Mouse (Mus musculus): ENCODE results near the gene Ap2b1.
"Not testable (repeated sequence)": the region's sequence is repeated elsewhere in the genome, so short reads cannot be mapped to it uniquely, and the experiment has no call there.

The Ap2b1 gene

GRCm38 (mm10) chr11:83298225-83299195, at the start of gene Ap2b1:
Ap2b1 (plus strand) TSS chr11:83299024.
- DNase-seq (ENCODE audit: low read depth, low spot score): peak; percentile 95

DNA sequence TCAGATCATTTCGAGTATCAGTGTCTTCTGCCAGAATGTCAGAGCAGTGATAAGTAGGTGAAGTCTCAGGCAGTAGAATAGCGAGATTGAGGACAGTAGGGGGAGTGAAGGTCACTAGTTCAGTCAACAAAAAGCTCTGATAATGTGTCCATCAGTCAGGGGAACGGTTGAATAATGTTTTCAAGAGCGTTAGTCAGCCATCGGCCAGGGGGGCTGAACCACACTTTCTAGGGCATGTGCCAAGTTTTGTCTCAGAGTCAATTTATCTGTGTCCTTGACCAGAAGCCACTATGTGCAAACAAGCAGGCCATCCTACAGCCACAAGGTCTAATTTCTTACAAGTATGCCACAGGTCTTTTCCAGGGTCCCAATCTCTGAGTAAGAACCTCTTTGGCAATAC, 41.6 kb upstream of the Ap2b1 start:
- DNase-seq (ENCODE audit: low read depth, low spot score): not testable (repeated sequence)

DNA sequence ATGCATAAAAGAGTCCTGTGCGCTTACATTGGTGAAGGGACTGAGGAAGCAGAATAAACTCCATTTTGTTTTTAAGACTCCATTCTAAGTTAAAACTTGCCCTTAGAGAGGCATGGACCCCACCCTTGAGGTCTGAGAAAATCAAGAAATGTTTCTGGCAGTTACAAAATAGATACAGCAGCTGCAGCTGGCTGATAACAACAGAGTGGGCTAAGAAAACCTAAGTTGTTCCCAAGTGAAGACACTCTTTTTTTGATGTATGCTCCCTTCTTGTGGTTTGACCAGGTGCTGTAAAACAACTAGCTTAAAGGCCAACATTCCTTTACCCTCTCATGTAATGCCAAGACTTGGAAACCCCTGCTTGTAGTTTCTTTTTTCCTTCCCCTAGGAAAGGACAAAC, 36.2 kb upstream of the Ap2b1 start:
- DNase-seq (ENCODE audit: low read depth, low spot score): no peak

DNA sequence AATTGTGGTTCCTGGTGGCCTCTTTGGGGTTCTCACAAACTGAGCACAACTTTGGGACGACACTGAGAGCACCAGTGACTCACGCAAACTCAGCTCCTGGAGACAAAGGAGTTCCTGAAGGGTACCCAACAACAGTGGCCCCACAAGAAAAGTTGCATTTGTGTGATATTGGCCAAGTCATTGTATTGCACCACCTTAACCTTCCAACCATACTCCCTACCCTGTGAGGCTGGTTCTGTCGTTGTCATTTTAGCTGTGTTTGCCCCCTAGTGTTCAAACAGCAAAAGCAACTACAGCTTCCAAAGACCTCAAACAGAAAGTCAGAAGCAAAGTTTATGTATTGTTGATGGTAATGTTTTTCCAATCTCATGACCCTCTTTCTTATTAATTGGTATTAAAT, 35.7 kb upstream of the Ap2b1 start:
- peak; percentile 47 for DNase-seq (ENCODE audit: low read depth, low spot score)

GRCm38 (mm10) chr11:83270842-83271150, 28.0 kb upstream of the Ap2b1 start:
- no peak for DNase-seq (ENCODE audit: low read depth, low spot score)

DNA sequence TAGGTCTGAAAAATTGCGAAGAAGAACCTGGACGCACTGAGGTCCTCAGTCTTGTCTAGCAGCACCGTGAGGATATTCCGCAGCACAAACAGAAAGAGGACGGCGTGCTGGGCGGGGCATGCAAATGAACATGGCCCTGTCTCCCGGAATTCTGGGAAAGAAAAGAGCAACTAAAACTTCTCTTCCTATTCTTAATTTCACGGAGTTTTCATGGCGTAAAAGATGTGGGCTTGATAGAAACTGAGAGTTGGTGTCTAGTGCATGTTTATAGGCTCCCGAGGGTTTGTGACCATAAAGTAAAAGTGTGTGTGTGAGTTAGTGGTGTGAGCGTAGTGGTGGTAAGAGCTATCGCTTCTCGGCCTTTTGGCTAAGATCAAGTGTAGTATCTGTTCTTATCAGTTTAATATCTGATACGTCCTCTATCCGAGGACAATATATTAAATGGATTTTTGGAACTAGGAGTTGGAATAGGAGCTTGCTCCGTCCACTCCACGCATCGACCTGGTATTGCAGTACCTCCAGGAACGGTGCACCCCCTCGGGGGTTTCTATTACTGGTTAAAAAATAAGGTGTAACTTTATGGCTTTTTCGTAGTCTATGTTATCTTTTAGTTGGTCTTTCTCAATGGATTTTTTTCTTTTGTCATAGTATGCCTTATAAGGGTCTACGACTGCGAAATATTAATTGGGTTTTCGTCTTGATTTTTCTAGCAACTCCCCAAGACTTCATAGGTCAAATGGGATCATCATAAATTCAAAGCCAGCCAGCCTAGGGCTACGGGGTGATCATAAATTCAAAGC, 27.5 kb upstream of the Ap2b1 start:
- peak; percentile 88 for DNase-seq (ENCODE audit: low read depth, low spot score)

DNA sequence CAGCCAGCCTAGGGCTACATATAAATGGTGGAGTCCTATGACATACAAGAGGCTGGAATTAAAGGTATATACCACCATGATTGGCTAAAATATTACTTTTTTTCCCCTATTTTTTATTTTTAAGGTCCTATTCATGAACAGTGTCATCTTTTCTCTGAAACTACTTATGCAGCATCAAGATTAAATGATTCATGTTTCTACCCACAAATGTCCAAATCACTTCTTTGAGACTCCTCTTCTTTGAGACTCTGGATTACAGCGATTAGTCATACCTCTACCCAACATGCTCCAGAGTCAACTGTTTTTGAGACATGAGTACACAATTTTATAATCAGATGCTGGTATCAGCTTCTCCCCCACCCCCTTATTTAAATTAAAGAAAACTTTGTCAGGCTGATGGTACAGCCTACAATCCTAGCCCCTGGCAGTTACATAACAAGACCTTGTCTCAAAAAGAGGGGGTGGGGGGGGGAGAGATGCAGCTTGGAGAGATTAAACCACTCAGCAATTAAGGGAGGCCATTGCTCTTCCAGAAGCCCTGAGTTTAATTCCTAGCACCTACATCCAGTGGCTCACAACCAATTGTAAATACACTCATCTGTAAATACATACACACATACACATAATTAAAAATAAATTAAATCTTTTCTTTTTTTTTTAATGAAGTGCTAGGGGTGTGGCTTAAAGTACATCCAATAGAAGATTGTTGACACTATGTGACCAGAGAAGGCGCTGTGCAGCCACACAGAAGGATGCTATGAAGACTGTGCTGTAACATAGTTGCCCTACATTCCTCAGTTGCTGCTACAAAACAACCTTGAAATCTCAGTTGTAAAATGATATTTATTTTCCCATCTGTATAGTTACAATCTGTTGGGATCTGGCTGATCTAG, 26.6 kb upstream of the Ap2b1 start:
- peak; percentile 58 for DNase-seq (ENCODE audit: low read depth, low spot score)

DNA sequence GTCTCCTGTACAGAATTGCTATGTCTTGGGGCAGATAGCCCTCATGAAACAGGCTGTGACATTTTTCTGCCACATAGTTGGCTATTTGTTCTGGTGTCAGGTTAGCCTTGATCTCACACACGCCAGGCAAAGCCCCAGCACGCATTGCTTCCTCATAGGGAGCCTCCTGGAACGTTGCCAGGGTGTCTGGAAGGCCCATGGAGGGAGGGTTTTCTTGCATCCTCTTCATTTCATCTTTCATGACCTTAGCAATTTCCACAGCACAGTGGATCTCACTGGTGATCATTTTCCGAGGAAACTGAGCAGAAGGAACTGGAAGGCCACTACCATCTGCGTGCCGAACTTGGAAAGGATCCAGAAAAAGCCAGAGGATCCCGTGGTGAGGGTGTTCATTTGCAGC, 22.6 kb upstream of the Ap2b1 start:
- DNase-seq (ENCODE audit: low read depth, low spot score): no peak

- DNase-seq (ENCODE audit: low read depth, low spot score): no peak
Observed at GRCm38 (mm10) chr11:83279024-83279423, 19.8 kb upstream of the Ap2b1 start.

- no peak for DNase-seq (ENCODE audit: low read depth, low spot score)
Observed at GRCm38 (mm10) chr11:83279691-83280090, 19.1 kb upstream of the Ap2b1 start.

DNA sequence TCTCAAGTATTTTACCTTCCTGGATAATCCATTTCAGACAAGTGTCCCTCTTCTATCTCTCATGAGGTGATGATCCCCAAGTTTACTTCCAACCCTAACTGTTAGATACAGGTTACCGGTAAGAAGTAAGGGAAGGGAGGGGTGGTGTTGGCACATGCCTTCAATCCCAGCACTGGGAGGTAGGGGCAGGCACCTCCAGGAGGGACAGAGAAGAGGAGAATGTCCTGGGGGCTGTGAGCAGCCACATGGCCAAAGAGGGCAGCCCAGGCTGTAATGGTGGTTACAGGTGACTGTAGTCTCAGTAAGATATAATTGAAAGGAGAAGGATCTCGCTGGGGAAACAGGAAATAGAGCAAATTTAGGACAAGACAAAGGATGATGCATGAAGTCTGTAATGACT, 16.7 kb upstream of the Ap2b1 start:
- DNase-seq (ENCODE audit: low read depth, low spot score): no peak

DNA sequence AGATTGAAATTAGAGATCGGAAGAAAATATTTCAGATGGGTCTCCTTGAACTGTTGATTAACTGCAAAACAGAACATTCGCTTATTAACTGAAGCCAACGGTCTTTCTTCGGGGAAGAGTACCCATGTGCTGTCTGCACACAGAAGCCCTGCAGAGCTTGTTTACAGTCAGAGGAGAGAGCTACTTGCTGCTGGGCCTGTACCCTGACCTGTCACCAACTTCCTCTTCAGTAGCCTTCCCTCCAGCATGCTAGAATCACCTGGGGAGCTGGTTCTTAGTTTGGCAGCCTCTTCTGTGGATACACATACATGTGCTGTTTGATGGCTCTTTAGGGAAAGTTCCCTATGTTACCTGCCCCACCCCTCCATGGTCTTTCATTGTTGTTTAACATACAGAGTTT, 13.2 kb upstream of the Ap2b1 start:
- no peak for DNase-seq (ENCODE audit: low read depth, low spot score)

DNA sequence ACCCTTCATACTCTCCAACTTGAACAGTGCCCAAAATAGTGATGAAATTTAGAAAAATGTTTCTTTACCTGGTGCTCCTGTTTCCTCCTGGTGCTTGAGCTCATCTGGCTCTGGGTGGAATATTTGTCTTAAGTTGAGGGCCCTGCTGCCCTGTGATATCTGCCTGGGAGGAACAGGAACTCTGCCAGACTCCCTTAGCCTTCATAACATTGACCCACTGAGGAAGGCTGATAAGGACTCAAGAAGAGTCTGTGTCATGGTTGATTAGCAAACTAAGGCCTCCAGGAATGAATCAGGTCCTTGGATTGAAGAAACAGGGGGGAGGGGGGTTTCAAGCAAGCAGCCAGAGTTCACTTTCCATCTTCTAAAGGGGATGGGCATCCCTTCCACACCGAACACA, 12.3 kb upstream of the Ap2b1 start, which contains the start of gene Slfn14:
Gene Slfn14 (minus strand): TSS at position 161 of the 400 bp plus-strand sequence.
- DNase-seq (ENCODE audit: low read depth, low spot score): no peak

GRCm38 (mm10) chr11:83289036-83289435, 9.8 kb upstream of the Ap2b1 start:
- no peak for DNase-seq (ENCODE audit: low read depth, low spot score)

GRCm38 (mm10) chr11:83289633-83290032, 9.2 kb upstream of the Ap2b1 start:
- DNase-seq (ENCODE audit: low read depth, low spot score): no peak

DNA sequence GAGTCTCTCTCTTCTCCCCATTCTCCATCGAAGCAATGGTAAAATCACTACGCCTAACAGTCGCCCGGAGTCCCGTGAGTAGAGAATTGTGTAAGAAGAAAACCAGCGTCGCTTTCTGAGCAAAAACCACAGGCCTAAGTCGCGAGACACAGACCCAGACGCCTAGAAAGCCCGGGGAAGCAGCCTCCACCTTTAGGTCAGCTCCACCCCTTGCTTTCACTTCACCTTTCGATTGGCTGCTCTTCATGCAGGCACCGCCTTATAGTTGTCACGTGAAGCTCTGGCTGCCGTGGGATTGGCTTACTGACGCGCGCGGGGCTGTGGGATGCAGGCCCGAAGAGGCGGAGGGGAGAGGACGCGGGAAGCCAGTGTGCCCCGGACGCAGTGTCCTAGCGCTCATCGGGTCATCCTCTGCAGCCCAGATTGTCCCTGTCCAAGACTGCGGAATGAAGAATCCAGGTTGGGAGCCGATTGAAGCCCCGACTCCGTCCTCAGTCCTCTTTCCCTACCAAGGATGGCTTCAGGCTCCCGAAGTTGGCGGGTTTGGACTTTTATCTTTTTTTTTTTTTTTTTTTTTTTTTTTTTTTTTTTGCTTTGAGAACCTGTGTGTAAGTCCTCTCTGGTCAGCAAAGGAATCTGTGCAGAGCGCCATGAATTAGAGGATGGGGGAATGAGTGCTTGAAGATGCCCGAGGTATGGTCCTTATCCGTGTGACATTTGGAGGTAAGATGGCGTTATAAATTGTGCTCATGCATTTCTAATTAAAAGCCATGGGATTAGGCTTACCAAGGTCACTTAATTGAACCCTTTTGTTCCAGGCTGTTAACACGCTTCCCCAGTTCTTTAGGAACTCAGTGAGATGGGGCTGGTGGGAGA, 7.2 kb upstream of the Ap2b1 start:
- peak; percentile 97 for DNase-seq (ENCODE audit: low read depth, low spot score)

DNA sequence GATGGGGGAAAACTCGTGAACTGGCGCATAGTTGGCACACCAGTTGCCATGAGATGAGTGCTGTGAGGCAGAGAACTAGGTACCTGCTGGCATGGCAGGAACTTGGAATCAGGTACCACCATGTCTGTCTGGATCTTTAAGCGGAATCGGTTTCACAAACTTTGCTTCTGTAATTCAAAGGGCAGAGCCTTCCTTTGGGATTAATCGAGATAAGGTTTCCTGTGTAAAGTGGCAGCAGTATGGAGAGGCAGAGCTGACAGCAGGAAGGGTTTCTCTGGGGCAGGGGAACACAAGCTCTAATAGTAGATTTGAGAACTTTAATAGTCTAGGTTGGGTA, 6.6 kb upstream of the Ap2b1 start:
- peak; percentile 14 for DNase-seq (ENCODE audit: low read depth, low spot score)

- DNase-seq (ENCODE audit: low read depth, low spot score): no peak
Observed at GRCm38 (mm10) chr11:83293182-83293581, 5.6 kb upstream of the Ap2b1 start.

DNA sequence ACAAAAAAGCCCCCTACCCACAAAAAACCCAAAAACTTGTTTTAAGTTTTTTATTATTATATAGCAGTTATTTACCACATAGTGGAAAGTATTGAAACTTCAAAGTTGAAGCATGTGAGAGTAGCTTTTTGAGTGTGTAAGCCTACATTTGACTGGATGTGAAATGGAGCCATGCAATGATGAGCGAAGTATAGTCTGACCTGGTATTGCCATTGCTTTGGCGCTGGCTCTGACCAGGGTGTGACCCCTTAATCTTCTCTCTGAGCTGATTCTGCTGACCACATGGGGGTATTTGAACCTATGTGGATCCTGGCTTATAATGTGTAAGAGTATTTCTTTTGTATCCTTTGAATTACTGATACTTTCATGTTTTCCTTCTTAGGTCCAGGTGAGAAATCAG, 4.7 kb upstream of the Ap2b1 start:
- DNase-seq (ENCODE audit: low read depth, low spot score): no peak

GRCm38 (mm10) chr11:83297816-83298215, 1.0 kb upstream of the Ap2b1 start:
- no peak for DNase-seq (ENCODE audit: low read depth, low spot score)

DNA sequence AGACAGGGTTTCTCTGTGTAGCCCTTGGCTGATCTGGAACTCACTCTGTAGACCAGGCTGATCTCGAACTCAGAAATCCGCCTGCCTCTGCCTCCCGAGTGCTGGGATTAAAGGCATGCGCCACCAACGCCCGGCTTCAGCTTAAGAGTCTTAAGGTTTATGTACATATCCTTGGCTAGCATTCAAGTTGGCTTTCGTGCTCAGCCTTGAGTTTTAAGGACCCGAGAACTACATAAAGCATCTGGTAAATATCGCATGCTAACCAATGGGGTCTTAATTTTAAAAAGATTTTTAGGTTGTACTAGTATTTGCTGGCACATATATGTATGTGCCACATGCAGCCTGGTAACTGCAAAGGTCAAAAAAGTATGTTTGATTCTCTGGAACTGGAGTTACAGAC, 900 bp downstream of the Ap2b1 start:
- peak; percentile 16 for DNase-seq (ENCODE audit: low read depth, low spot score)

All from ZHBTc4 (cell line).